Mouse (Mus musculus) G1E (cell line): ENCODE measurements around the gene Tll2. TPM values are rescaled to one million over a fixed set of nuclear protein-coding genes. Genes with fewer than 3 reads are reported as not detected.

Source experiments
- ATAC-seq: 2 replicates; pipeline ENCODE4 v1.8.0; 2016; ENCODE audit warnings: mild to moderate bottlenecking; ENCODE audit not compliant: insufficient number of reproducible peaks, poor library complexity, low FRiP score, severe bottlenecking; ENCODE audit errors: extremely low read depth
- DNase-seq: peaks from one replicate; pipeline ENCODE4 v3.0.0; 2012; ENCODE audit warnings: low spot score
- H3K27me3 ChIP-seq: 2 replicates; pipeline ENCODE4 v1.6.1; 2012; ENCODE audit warnings: mild to moderate bottlenecking, low read length, inconsistent platforms; ENCODE audit not compliant: insufficient read depth
- H3K36me3 ChIP-seq: replicated peaks from 2 replicates; pipeline ENCODE3; 2012; ENCODE audit warnings: mild to moderate bottlenecking, inconsistent platforms
- H3K4me1 ChIP-seq: 2 replicates; pipeline ENCODE4 v1.6.1; 2012; ENCODE audit warnings: low read depth, low read length, inconsistent platforms, mixed read lengths; ENCODE audit not compliant: insufficient read depth
- H3K4me3 ChIP-seq: 2 replicates; pipeline ENCODE4 v1.5.1; 2012; ENCODE audit warnings: low read depth, mild to moderate bottlenecking, inconsistent platforms, low read length, moderate library complexity, mixed read lengths
- H3K9me3 ChIP-seq: replicated peaks from 2 replicates; pipeline ENCODE4 v1.6.1; 2012; ENCODE audit warnings: inconsistent platforms
- CTCF ChIP-seq: IDR thresholded peaks from 2 replicates; pipeline ENCODE4 v1.5.1; 2012; ENCODE audit warnings: low read depth, low read length, inconsistent platforms, mixed read lengths
- GATA1 ChIP-seq: IDR thresholded peaks from 2 replicates; pipeline ENCODE4 v1.6.1; 2012; ENCODE audit warnings: borderline replicate concordance, low read length, inconsistent platforms, mixed read lengths
- GATA2 ChIP-seq: IDR thresholded peaks from 2 replicates; pipeline ENCODE4 v1.6.1; 2012; ENCODE audit warnings: low read depth, low read length, inconsistent platforms, borderline replicate concordance
- POLR2AphosphoS5 ChIP-seq: IDR thresholded peaks from 2 replicates; pipeline ENCODE4 v1.6.1; 2012; ENCODE audit warnings: low read depth, low read length, inconsistent platforms; ENCODE audit not compliant: insufficient replicate concordance
- TAL1 ChIP-seq: conservative IDR thresholded peaks from 2 replicates; pipeline ENCODE4 v1.6.1; 2012; ENCODE audit warnings: low read depth, low read length, inconsistent platforms, mixed read lengths
- polyA plus RNA-seq: library from polyadenylated mRNA; stranded (reverse); fragments of >175 nt; gene quantifications from 2 replicates; pipeline ENCODE4 v1.2.3, GENCODE M21; 2012
- total RNA-seq, 2 experiments: library from RNA; stranded (forward) in 1 of 2; stranded (reverse) in 1 of 2; fragments of 200-1000 nt in 1 of 2; fragments of >200 nt in 1 of 2; fragmentation: Nextera tagmentation in 1 of 2; gene quantifications; 2 replicates each; pipeline ENCODE4 v1.2.3; 2014 to 2017

Gene Tll2
- total and polyA plus RNA-seq, 3 experiments = not detected

DNA sequence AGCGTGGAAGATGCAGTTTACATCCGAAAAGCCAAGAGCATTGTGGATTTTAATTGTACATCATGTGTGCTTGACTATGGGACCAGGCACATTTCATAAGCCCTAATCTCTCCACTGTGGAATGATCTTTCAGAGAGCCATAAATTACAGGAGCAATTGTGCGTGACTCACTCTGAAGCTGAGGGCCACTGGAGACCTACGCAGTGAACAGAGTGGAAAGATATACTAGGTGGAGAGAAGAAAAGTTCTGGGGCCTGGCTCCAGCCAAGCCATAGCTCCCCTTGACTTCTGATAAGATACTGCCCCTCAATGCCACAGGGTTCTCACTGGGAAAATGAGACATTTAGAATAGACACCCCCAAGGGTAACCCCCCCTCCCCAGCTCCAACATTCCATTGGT is 13.7 kb downstream of the Tll2 start:
- Histone ChIP-seq H3K4me3 (no peak overlapping the region), H3K36me3 (no peaks in the 10 kb centered on the region), H3K9me3 (no peaks in the 10 kb centered on the region), H3K4me1 (no peaks in the 10 kb centered on the region), H3K27me3 (no peaks in the 10 kb centered on the region; the same call in 1 of the 2 replicates)
- no peak for TF ChIP-seq GATA2
- TF ChIP-seq GATA1 = no peak
- TF ChIP-seq POLR2AphosphoS5 = no peak
- no peak for TF ChIP-seq TAL1
- TF ChIP-seq CTCF = no peak
- no peak for DNase-seq
- ATAC-seq = no peak

DNA sequence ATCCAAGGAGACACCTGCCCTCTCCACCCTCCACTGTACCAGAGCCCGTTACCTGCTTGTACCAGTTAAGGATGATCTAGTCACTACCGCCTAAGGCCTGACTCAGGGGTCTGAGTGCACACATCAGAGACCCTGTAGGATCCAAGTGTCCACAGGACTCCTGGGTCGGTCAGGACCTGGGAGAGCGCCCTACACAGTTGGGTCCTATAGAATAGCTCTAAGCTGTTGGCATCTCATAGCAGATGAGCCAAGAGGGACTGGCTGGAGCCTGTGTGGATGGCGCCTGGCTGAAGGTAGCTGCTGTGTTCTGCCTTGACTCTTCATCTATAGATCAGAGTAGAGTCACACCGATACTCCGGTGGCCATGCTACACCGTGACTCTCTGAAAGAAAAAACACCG is 14.9 kb downstream of the Tll2 start:
- H3K27me3 ChIP-seq = no peaks in the 10 kb centered on the region; the same call in 1 of the 2 replicates
- no peaks in the 10 kb centered on the region for H3K4me1 ChIP-seq
- TF ChIP-seq GATA1 (no peak), CTCF (no peak), TAL1 (no peak), GATA2 (no peak), POLR2AphosphoS5 (no peak)
- ATAC-seq (no peak), DNase-seq (no peak)
- no peaks in the 10 kb centered on the region for H3K9me3 ChIP-seq
- no peak overlapping the region for H3K4me3 ChIP-seq
- H3K36me3 ChIP-seq = no peaks in the 10 kb centered on the region

DNA sequence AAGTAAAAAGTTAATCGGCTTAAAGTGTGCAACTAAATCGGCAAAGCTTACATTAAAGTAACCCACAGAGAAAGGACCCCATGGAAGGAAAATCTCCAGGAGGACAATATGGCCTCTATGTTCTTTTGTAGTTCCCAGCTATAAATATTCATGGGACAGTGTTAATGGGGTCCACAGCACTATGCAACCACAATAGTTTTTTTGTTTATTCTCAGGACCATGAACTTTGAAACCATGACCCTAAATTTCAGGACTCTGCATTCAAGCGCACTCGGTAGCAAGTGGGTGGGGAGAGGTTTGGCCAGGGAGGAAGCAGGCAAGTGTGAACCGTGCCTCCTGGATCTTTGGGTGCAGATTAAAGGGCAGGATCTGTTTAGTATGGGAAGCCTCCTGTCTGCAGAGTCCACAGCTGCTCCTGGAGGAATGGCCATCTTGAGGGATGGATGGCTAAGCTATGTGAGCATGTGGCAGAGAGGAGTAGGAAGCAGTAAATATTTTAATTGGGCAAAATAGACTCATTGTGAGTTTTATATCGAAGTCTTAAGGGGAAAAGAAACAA is 15.7 kb downstream of the Tll2 start:
- ATAC-seq (no peak), DNase-seq (no peak)
- H3K27me3 ChIP-seq = no peaks in the 10 kb centered on the region; the same call in 1 of the 2 replicates
- no peak for TF ChIP-seq GATA2
- no peak for TF ChIP-seq POLR2AphosphoS5
- no peak for TF ChIP-seq GATA1
- TF ChIP-seq CTCF = no peak
- no peak for TF ChIP-seq TAL1
- H3K9me3 ChIP-seq = no peaks in the 10 kb centered on the region
- no peaks in the 10 kb centered on the region for H3K4me1 ChIP-seq
- no peak overlapping the region for H3K4me3 ChIP-seq
- H3K36me3 ChIP-seq = no peaks in the 10 kb centered on the region

DNA sequence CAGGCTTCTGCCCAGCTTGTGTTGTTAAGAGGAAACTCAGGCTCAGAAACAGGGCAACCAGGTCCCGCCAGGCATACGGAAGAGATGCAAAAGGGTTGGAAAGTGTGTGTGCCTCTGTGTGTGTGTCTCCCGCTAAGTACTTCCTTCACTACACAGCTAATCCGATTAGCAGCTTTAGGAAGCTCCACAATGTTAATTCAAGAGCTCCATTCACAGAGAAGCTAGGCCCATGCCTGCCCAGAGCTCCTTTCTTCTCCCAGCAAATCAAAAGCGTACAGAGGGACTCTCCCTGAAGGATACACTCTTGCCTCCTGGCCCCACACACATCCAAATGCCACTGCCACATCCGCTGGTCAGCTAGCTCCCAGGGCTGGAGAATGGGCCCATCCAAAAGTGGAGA is 29.3 kb downstream of the Tll2 start:
- DNase-seq (no peak), ATAC-seq (no peak)
- no peak for TF ChIP-seq GATA2
- no peak for TF ChIP-seq POLR2AphosphoS5
- TF ChIP-seq GATA1 = no peak
- no peak for TF ChIP-seq CTCF
- no peak for TF ChIP-seq TAL1
- H3K36me3 ChIP-seq = no peaks in the 10 kb centered on the region
- no peaks in the 10 kb centered on the region for H3K9me3 ChIP-seq
- H3K4me3 ChIP-seq = no peak overlapping the region
- no peaks in the 10 kb centered on the region; the same call in 1 of the 2 replicates for H3K27me3 ChIP-seq
- H3K4me1 ChIP-seq = no peaks in the 10 kb centered on the region

DNA sequence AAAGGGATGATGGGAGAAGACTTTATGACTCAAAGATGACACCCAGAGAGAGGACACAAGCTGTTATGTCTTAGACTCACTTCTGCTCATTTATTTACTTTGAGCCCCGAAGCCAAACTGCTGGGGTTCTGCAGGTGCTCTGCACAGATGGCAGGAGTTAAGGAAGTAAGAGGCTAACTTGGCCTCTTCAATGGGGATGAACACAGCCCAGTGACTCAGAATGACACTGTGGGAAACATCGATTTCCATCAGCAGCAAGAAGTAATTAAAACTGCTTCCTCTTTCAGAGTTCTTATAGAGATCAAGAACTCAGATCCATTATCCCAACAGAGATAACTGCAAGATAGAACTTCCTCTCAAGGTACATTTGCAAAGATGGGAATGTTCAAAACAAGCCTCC is 29.8 kb downstream of the Tll2 start:
- no peaks in the 10 kb centered on the region; the same call in 1 of the 2 replicates for H3K27me3 ChIP-seq
- no peak overlapping the region for H3K4me3 ChIP-seq
- TF ChIP-seq TAL1 (no peak), CTCF (no peak), POLR2AphosphoS5 (no peak), GATA2 (no peak), GATA1 (no peak)
- H3K36me3 ChIP-seq = no peaks in the 10 kb centered on the region
- no peak for ATAC-seq
- no peak for DNase-seq
- no peaks in the 10 kb centered on the region for H3K9me3 ChIP-seq
- no peaks in the 10 kb centered on the region for H3K4me1 ChIP-seq

DNA sequence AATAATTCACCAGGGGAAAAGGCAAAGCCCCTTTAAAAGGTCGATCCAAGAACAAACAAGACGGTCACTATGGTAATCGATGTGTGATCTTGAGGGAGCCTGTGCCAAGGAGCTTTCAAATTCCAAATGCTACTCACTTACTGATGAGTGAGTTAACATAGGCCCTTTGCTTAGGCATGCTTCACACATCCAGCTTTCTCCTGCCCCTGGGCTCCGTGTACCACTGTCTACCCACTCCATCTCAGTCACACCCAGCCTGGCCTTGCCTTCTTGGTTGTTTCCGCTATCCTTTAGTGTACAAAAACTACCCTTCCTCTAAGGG is 40.8 kb downstream of the Tll2 start:
- Histone ChIP-seq H3K4me1 (no peaks in the 10 kb centered on the region), H3K4me3 (no peak overlapping the region), H3K9me3 (no peaks in the 10 kb centered on the region), H3K36me3 (no peaks in the 10 kb centered on the region), H3K27me3 (no peaks in the 10 kb centered on the region)
- ATAC-seq (no peak), DNase-seq (no peak)
- TF ChIP-seq GATA2 (no peak), CTCF (no peak), POLR2AphosphoS5 (no peak)
